In the genomic region with DNA sequence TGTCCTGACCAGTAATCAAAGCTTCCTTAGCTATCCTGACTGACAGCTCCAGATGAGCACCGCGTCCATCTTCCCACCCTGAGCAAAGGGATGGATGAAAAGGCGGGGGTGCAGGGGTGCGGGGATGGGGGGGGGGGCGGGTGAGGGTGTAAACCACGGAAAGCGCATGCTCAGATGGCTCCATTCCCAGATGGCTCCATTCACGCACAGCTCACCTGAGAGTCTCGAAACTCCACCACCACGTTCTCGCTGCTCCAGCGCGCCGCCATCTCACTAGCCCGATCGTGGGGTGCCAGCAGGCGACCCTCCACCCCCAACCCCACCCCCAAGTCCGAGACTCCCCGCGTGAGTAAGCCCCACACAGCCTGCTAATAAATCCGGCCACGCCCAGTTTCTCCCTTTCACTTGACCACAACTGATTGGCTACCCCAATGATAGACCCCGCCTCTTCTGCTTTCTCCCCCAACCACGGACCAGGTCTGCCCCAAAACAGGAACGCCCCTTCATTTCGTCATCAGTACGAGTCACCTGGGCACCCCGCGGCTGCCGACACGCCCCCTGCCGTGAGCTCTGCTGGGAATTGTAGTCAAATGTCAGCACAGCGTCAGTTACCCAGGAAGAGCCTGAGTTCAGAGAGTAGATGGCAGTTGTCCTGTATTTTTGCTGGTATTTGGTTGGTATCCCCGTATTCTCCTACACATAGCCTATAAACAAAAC, we compare ENCODE assay signal across 8 mouse cellular contexts. TPM values are rescaled to one million over a fixed set of nuclear protein-coding genes. Genes with fewer than 3 reads are reported as not detected.
DNase-seq lines count a peak whose midpoint lies in the region; ATAC-seq and TF ChIP-seq lines count a peak whose summit lies in the region.

A gene (minus strand): TSS at position 380 of the 717 bp plus-strand sequence.

- H3K27ac ChIP-seq in heart, embryonic 11.5 days (ENCODE audit: low read depth, low read length): no peak within 1 kb of the TSS
- H3K27ac ChIP-seq in kidney, embryonic 16.5 days (ENCODE audit: low read length): no peak within 1 kb of the TSS
- H3K27ac ChIP-seq in liver, adult 2 months (replicated peaks; ENCODE audit: insufficient read depth, low read depth, low read length): 0 out of 2 replicates have a peak within 1 kb of the TSS, but pooled peaks have one; percentile 25

- H3K27me3 ChIP-seq in C2C12 (ENCODE audit: control insufficient read depth, insufficient read depth, insufficient read length) (no peaks in the 10 kb centered on the region), myocyte (ENCODE audit: control insufficient read depth, insufficient read depth, insufficient read length) (no peaks in the 10 kb centered on the region)
- no peaks in the 10 kb centered on the region for H3K27me3 ChIP-seq in erythroblast, embryonic 14.5 days (ENCODE audit: control insufficient read depth)
- H3K27me3 ChIP-seq in heart, embryonic 11.5 days (ENCODE audit: control insufficient read depth, insufficient read depth, low read length): no peaks in the 10 kb centered on the region
- H3K27me3 ChIP-seq in kidney, embryonic 16.5 days (ENCODE audit: insufficient read depth, low read length): no peaks in the 10 kb centered on the region
- H3K27me3 ChIP-seq in liver, adult 2 months (ENCODE audit: control insufficient read depth, insufficient read depth, low read length): no peaks in the 10 kb centered on the region
- no peaks in the 10 kb centered on the region for H3K27me3 ChIP-seq in splenic B cell, adult 2 months (ENCODE audit: control insufficient read depth, insufficient read depth, low read length, poor library complexity, severe bottlenecking)

- peak; percentile 100 for ATAC-seq in heart, embryonic 11.5 days (replicated peaks; ENCODE audit: insufficient number of reproducible peaks, low FRiP score, low TSS enrichment)
- ATAC-seq in kidney, embryonic 16.5 days (ENCODE audit: low FRiP score, low TSS enrichment): peak; percentile 99

- H3ac ChIP-seq in C2C12 (ENCODE audit: control insufficient read depth, insufficient read length, low read depth) (peak within 1 kb of the TSS; percentile 48), myocyte (ENCODE audit: control insufficient read depth, insufficient read length) (peak within 1 kb of the TSS; percentile 14)

- peak within 1 kb of the TSS; percentile 83 for H3K4me2 ChIP-seq in heart, embryonic 11.5 days
- peak within 1 kb of the TSS; percentile 63 for H3K4me2 ChIP-seq in kidney, embryonic 16.5 days (replicated peaks; ENCODE audit: low read depth, low read length)
- peak within 1 kb of the TSS; percentile 99 for H3K4me2 ChIP-seq in myocyte (ENCODE audit: low read depth)

- no peak for TF ChIP-seq POLR2A in brain, embryonic 14.5 days (IDR thresholded peaks at IDR 0.05; ENCODE audit: borderline replicate concordance, extremely low read depth, insufficient read depth, insufficient read length, poor library complexity, severe bottlenecking)
- TF ChIP-seq POLR2A in liver, adult 2 months (IDR thresholded peaks at IDR 0.05; ENCODE audit: extremely low read depth, insufficient read depth, low read length): no peak
- TF ChIP-seq POLR2A in myocyte (IDR thresholded peaks at IDR 0.05; ENCODE audit: insufficient read length, low read depth): peak; percentile 48

- WGBS in heart, embryonic 11.5 days (ENCODE audit: insufficient replicate concordance): under 1% methylated on average over 34 of the region's 34 CpGs
- under 1% methylated on average over 34 of the region's 34 CpGs for WGBS in kidney, embryonic 16.5 days
- under 1% methylated on average over 34 of the region's 34 CpGs for WGBS in liver, adult 2 months

- no peaks in the 10 kb centered on the region for H3K36me3 ChIP-seq in C2C12 (ENCODE audit: control insufficient read depth, insufficient read depth)
- H3K36me3 ChIP-seq in erythroblast, embryonic 14.5 days (ENCODE audit: control insufficient read depth): peaks cover 6% of the 10 kb centered on the region
- H3K36me3 ChIP-seq in heart, embryonic 11.5 days (ENCODE audit: control insufficient read depth, insufficient read depth, low read length): no peaks in the 10 kb centered on the region
- H3K36me3 ChIP-seq in kidney, embryonic 16.5 days (ENCODE audit: insufficient read depth, low read length): no peaks in the 10 kb centered on the region
- no peaks in the 10 kb centered on the region for H3K36me3 ChIP-seq in liver, adult 2 months (ENCODE audit: control insufficient read depth, insufficient read depth, low read length)
- H3K36me3 ChIP-seq in myocyte (ENCODE audit: control insufficient read depth, insufficient read depth): peaks cover 4% of the 10 kb centered on the region
- H3K36me3 ChIP-seq in splenic B cell, adult 2 months (ENCODE audit: control insufficient read depth, insufficient read depth, low read length, poor library complexity, severe bottlenecking): no peaks in the 10 kb centered on the region

- peak within 1 kb of the TSS; percentile 72 for H3K9ac ChIP-seq in heart, embryonic 11.5 days (ENCODE audit: low read depth, low read length)
- H3K9ac ChIP-seq in kidney, embryonic 16.5 days (replicated peaks; ENCODE audit: low read length): peak within 1 kb of the TSS; percentile 66
- peak within 1 kb of the TSS; percentile 74 for H3K9ac ChIP-seq in liver, adult 2 months (ENCODE audit: low read depth, low read length)

- no peak for TF ChIP-seq CTCF in C2C12 (IDR thresholded peaks at IDR 0.05; ENCODE audit: control insufficient read depth, insufficient read depth, insufficient read length)
- no peak for TF ChIP-seq CTCF in brain, embryonic 14.5 days (IDR thresholded peaks at IDR 0.05; ENCODE audit: borderline replicate concordance, extremely low read depth, insufficient read depth, insufficient read length)
- TF ChIP-seq CTCF in liver, adult 2 months (IDR thresholded peaks at IDR 0.05; ENCODE audit: low read depth, low read length): no peak

- DNase-seq in brain, embryonic 14.5 days (ENCODE audit: low read depth): peak; percentile 99
- DNase-seq in liver, adult 2 months (ENCODE audit: extremely low read depth, low read depth, low spot score): peak; percentile 95
- DNase-seq in splenic B cell, adult 2 months (ENCODE audit: low read depth, low spot score): peak; percentile 100

- no peaks in the 10 kb centered on the region for H3K9me3 ChIP-seq in erythroblast, embryonic 14.5 days (ENCODE audit: control insufficient read depth, low read length)
- no peaks in the 10 kb centered on the region for H3K9me3 ChIP-seq in heart, embryonic 11.5 days (replicated peaks; ENCODE audit: control insufficient read depth, low read length)
- no peaks in the 10 kb centered on the region for H3K9me3 ChIP-seq in kidney, embryonic 16.5 days (ENCODE audit: low read length)

- H3K79me2 ChIP-seq in C2C12 (ENCODE audit: control insufficient read depth, insufficient read depth) (peaks cover 44% of the 10 kb centered on the region), myocyte (ENCODE audit: control insufficient read depth, insufficient read depth) (peaks cover 26% of the 10 kb centered on the region)
- peaks cover 16% of the 10 kb centered on the region; the same call in 1 of the 2 replicates for H3K79me2 ChIP-seq in liver, adult 2 months (ENCODE audit: control insufficient read depth, insufficient read depth, low read length)

- peaks cover 22% of the 10 kb centered on the region for H3K4me1 ChIP-seq in erythroblast, embryonic 14.5 days (ENCODE audit: control insufficient read depth)
- peaks cover 5% of the 10 kb centered on the region; the same call in 1 of the 2 replicates for H3K4me1 ChIP-seq in heart, embryonic 11.5 days (ENCODE audit: control insufficient read depth, insufficient read depth, low read length)
- H3K4me1 ChIP-seq in kidney, embryonic 16.5 days (ENCODE audit: insufficient read depth, low read length): peaks cover 8% of the 10 kb centered on the region; the same call in 1 of the 2 replicates
- H3K4me1 ChIP-seq in liver, adult 2 months (ENCODE audit: control insufficient read depth, insufficient read depth, low read length): peaks cover 5% of the 10 kb centered on the region

- H3K79me3 ChIP-seq in C2C12 (ENCODE audit: low read depth): peaks cover 13% of the 10 kb centered on the region

- H3K4me3 ChIP-seq in C2C12 (ENCODE audit: insufficient read depth, poor library complexity, severe bottlenecking) (peak within 1 kb of the TSS; percentile 51), myocyte (peak within 1 kb of the TSS; percentile 52)
- H3K4me3 ChIP-seq in erythroblast, embryonic 14.5 days (replicated peaks): peak within 1 kb of the TSS; percentile 82
- peak within 1 kb of the TSS; percentile 65 for H3K4me3 ChIP-seq in heart, embryonic 11.5 days (ENCODE audit: low read depth, low read length)
- H3K4me3 ChIP-seq in kidney, embryonic 16.5 days (ENCODE audit: low read length): peak within 1 kb of the TSS; percentile 52
- peak within 1 kb of the TSS; percentile 91 for H3K4me3 ChIP-seq in liver, adult 2 months (ENCODE audit: insufficient read depth, low read depth, low read length)

TF ChIP-seq in C2C12, 6 proteins besides CTCF, POLR2A, EP300 and RAD21:
- TF ChIP-seq MAX (IDR thresholded peaks at IDR 0.05) (no peak), MYOD1 (IDR thresholded peaks at IDR 0.05; ENCODE audit: control insufficient read depth, insufficient read length, low read depth) (no peak), USF1 (IDR thresholded peaks at IDR 0.05; ENCODE audit: low read depth) (peak; percentile 63), CEBPB (IDR thresholded peaks at IDR 0.05; ENCODE audit: low read depth) (peak; percentile 26), FOSL1 (IDR thresholded peaks at IDR 0.05; ENCODE audit: insufficient read depth, low read length, poor library complexity, severe bottlenecking) (no peak), MYOG (IDR thresholded peaks at IDR 0.05; ENCODE audit: control insufficient read depth, extremely low read depth, insufficient read length) (no peak)

TF ChIP-seq in myocyte, 11 proteins besides CTCF, POLR2A, EP300 and RAD21:
- no peak for TF ChIP-seq E2F4 (IDR thresholded peaks at IDR 0.05; ENCODE audit: insufficient read depth)
- peak; percentile 45 for TF ChIP-seq USF1 (IDR thresholded peaks at IDR 0.05; ENCODE audit: low read depth)
- TF ChIP-seq MYOG (IDR thresholded peaks at IDR 0.05; ENCODE audit: control insufficient read depth in 1 of 3, insufficient read depth in 1 of 3, insufficient read length in 2 of 3, low read depth in 2 of 3): peak in 1 of 3 experiments; percentile 42
- peak; percentile 91 for TF ChIP-seq SRF (IDR thresholded peaks at IDR 0.05; ENCODE audit: control insufficient read depth, insufficient read length, low read depth)

RNA-seq across cellular contexts. Expression of the gene that starts here (rescaled TPM):
- polyA plus RNA-seq in C2C12 (2012; fragmentation: generic; extraction: Trizol): 6.7 TPM
- polyA plus RNA-seq in brain, embryonic 14.5 days (2012; rRNA removed): 14.2 and 16.0 TPM in 2 replicates
- polyA plus RNA-seq in erythroblast, embryonic 14.5 days (2012): 0.08 and 0.12 TPM in 2 replicates
- 2.5 and 4.2 TPM in 2 replicates for polyA plus RNA-seq in heart, embryonic 11.5 days (2014; fragmentation: Nextera tagmentation; extraction: Ambion mirVana)
- 7.8 and 7.9 TPM in 2 replicates for polyA plus RNA-seq in kidney, embryonic 16.5 days (2015; fragmentation: Nextera tagmentation; extraction: Ambion mirVana)
- 4.8 and 5.4 TPM in 2 replicates for total RNA-seq in liver, adult 2 months (2014; rRNA removed)
- 4.9 and 5.3 TPM in 2 replicates for polyA plus RNA-seq in liver, adult 2 months (2012; rRNA removed)
- 10.2 TPM for polyA plus RNA-seq in myocyte (2012; fragmentation: generic; extraction: Trizol)
